Mouse (Mus musculus): ENCODE results near the gene Acap1. TPM values are rescaled to one million over a fixed set of nuclear protein-coding genes. Genes with fewer than 3 reads are reported as not detected.

Acap1 gene
- polyA plus RNA-seq, 1 experiment from 2014 or later = 0.83 TPM

DNA sequence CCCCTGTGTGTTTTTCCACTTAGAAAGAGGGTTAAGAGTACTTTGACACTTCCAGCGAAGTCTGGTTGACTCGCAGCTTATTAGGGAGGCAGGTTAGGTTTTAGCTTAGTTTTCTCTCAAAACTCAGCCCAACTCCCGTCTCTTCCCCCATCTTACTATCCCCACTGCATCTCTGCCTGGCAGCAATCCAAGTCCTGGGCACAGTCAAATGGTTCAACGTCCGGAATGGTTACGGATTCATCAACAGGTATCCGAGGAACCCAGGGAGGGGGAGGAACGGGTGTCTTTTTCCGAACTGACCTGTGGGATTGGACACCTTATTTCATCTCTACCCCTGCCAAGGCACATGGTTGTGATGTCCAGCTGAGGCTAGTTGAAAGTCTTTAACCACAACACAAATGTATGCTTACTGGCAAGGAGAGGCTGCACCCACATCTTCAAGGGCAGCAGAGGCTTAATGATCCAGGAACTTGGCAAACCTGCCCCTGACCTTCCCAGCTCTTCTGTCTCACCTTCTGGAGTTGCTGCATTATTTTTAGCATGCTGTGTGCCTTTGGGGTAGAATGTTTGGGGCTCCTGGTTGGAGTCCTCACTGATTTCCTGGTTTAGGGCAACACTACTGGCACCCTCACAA is 41.5 kb upstream of the Acap1 start:
- Histone ChIP-seq H3K27me3 (ENCODE audit: insufficient read depth, low read length) (peaks cover 28% of the 10 kb centered on the region), H3K27ac (ENCODE audit: low read depth) (no peak overlapping the region), H3K4me2 (peak overlapping the region; percentile 99), H3K4me1 (ENCODE audit: insufficient read depth) (peaks cover 6% of the 10 kb centered on the region; the same call in 1 of the 2 replicates), H3K4me3 (ENCODE audit: low read depth, low read length) (peak overlapping the region; percentile 54; the same call in 1 of the 2 replicates), H3K9ac (no peak overlapping the region), H3K9me3 (ENCODE audit: low read depth, low read length) (no peaks in the 10 kb centered on the region), H3K36me3 (ENCODE audit: insufficient read depth) (0 out of 2 replicates have a peak, but pooled peaks cover under 1% of the 10 kb centered on the region)
- no peak for DNase-seq
- WGBS = 33% methylated on average over 9 of the region's 9 CpGs
- no peak for ATAC-seq (ENCODE audit: insufficient read depth)
- TF ChIP-seq CTCF (IDR thresholded peaks at IDR 0.05; ENCODE audit: low read depth) = no peak

GRCm38 (mm10) chr11:69936156-69936555 is 40.8 kb upstream of the Acap1 start:
- Histone ChIP-seq H3K4me3 (ENCODE audit: low read depth, low read length) (peak overlapping the region; percentile 54), H3K36me3 (ENCODE audit: insufficient read depth) (no peaks in the 10 kb centered on the region), H3K9me3 (ENCODE audit: low read depth, low read length) (no peaks in the 10 kb centered on the region), H3K4me1 (ENCODE audit: insufficient read depth) (peaks cover 6% of the 10 kb centered on the region; the same call in 1 of the 2 replicates), H3K27me3 (ENCODE audit: insufficient read depth, low read length) (peaks cover 28% of the 10 kb centered on the region), H3K27ac (ENCODE audit: low read depth) (no peak overlapping the region), H3K9ac (peak overlapping the region; percentile 58), H3K4me2 (peak overlapping the region; percentile 99)
- TF ChIP-seq CTCF (IDR thresholded peaks at IDR 0.05; ENCODE audit: low read depth) = no peak
- 1% methylated on average over 30 of the region's 30 CpGs for WGBS
- ATAC-seq (ENCODE audit: insufficient read depth) (no peak), DNase-seq (peak; percentile 39)

- H3K36me3 ChIP-seq (ENCODE audit: insufficient read depth) = no peaks in the 10 kb centered on the region
- peaks cover 6% of the 10 kb centered on the region; the same call in 1 of the 2 replicates for H3K4me1 ChIP-seq (ENCODE audit: insufficient read depth)
- DNase-seq = peak; percentile 88
- peak within 1 kb of the TSS; percentile 54 for H3K4me3 ChIP-seq (ENCODE audit: low read depth, low read length)
- peak within 1 kb of the TSS; percentile 99 for H3K4me2 ChIP-seq
- no peak for TF ChIP-seq CTCF (IDR thresholded peaks at IDR 0.05; ENCODE audit: low read depth)
- peak; percentile 79 for ATAC-seq (ENCODE audit: insufficient read depth)
- no peaks in the 10 kb centered on the region for H3K9me3 ChIP-seq (ENCODE audit: low read depth, low read length)
- H3K9ac ChIP-seq = peak within 1 kb of the TSS; percentile 58
- H3K27ac ChIP-seq (ENCODE audit: low read depth) = peak within 1 kb of the TSS; percentile 24; the same call in 1 of the 2 replicates
- H3K27me3 ChIP-seq (ENCODE audit: insufficient read depth, low read length) = peaks cover 28% of the 10 kb centered on the region
- WGBS = 2% methylated on average over 35 of the region's 62 CpGs
Measured at GRCm38 (mm10) chr11:69935137-69935879, 40.0 kb upstream of the Acap1 start, which contains the start of gene Ybx2. Gene Ybx2, plus strand, starts transcription at chr11:69935796.

DNA sequence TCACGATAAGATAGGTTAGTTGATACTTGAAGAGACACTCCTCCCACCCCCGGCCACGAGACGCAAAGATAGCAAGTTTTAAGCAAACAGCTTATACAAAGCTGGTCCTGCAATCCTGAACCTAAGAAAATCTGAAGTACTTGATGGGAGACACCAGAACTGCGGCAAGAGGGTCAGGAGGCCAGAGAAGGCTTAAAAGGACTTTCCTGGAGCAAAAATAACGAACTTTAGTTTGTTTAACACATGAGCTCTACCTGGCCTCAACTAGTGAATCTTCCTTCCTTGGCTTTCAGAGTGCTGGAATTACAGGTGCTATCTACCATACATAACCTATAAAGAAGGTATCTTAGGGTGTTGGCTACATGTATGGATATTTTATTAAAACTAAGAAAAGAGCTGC is 39.3 kb upstream of the Acap1 start:
- H3K36me3 ChIP-seq (ENCODE audit: insufficient read depth) = no peaks in the 10 kb centered on the region
- peaks cover 28% of the 10 kb centered on the region for H3K27me3 ChIP-seq (ENCODE audit: insufficient read depth, low read length)
- WGBS = 12% methylated on average over 6 of the region's 6 CpGs
- H3K4me1 ChIP-seq (ENCODE audit: insufficient read depth) = peaks cover 6% of the 10 kb centered on the region; the same call in 1 of the 2 replicates
- H3K9me3 ChIP-seq (ENCODE audit: low read depth, low read length) = no peaks in the 10 kb centered on the region
- H3K4me2 ChIP-seq = peak overlapping the region; percentile 99
- TF ChIP-seq CTCF (IDR thresholded peaks at IDR 0.05; ENCODE audit: low read depth) = no peak
- H3K4me3 ChIP-seq (ENCODE audit: low read depth, low read length) = peak overlapping the region; percentile 54; the same call in 1 of the 2 replicates
- no peak for DNase-seq
- no peak overlapping the region for H3K27ac ChIP-seq (ENCODE audit: low read depth)
- no peak for ATAC-seq (ENCODE audit: insufficient read depth)
- no peak overlapping the region for H3K9ac ChIP-seq

DNA sequence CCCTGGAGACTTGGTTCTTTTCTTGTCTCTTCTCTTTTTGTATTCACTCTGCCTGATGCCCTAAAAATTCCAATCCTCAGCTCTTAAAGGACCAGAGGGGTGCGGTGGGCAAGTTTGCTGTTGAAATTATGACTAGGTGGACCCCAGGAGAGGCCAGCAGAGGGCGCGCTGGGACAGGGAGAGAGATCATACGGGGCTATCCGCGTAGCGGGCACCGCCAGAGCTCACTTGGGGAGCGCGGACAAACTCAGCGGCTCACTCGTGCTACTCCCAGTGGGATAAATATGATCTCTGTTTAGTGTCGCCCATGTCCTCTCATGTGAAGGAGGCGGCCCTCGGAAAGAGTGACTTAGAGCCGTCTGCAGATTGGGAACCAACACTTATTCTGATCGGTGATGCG is 38.8 kb upstream of the Acap1 start:
- peak; percentile 95 for TF ChIP-seq CTCF (IDR thresholded peaks at IDR 0.05; ENCODE audit: low read depth)
- no peaks in the 10 kb centered on the region for H3K36me3 ChIP-seq (ENCODE audit: insufficient read depth)
- no peak overlapping the region for H3K27ac ChIP-seq (ENCODE audit: low read depth)
- no peaks in the 10 kb centered on the region for H3K9me3 ChIP-seq (ENCODE audit: low read depth, low read length)
- peak; percentile 63 for ATAC-seq (ENCODE audit: insufficient read depth)
- peaks cover 28% of the 10 kb centered on the region for H3K27me3 ChIP-seq (ENCODE audit: insufficient read depth, low read length)
- DNase-seq = peak; percentile 97
- peak overlapping the region; percentile 20 for H3K4me3 ChIP-seq (ENCODE audit: low read depth, low read length)
- peaks cover 6% of the 10 kb centered on the region; the same call in 1 of the 2 replicates for H3K4me1 ChIP-seq (ENCODE audit: insufficient read depth)
- peak overlapping the region; percentile 57 for H3K4me2 ChIP-seq
- H3K9ac ChIP-seq = no peak overlapping the region
- WGBS = 1% methylated on average over 18 of the region's 18 CpGs

GRCm38 (mm10) chr11:69933066-69933465 is 37.7 kb upstream of the Acap1 start:
- H3K4me1 ChIP-seq (ENCODE audit: insufficient read depth) = peaks cover 6% of the 10 kb centered on the region; the same call in 1 of the 2 replicates
- ATAC-seq (ENCODE audit: insufficient read depth) (no peak), DNase-seq (no peak)
- no peaks in the 10 kb centered on the region for H3K9me3 ChIP-seq (ENCODE audit: low read depth, low read length)
- H3K36me3 ChIP-seq (ENCODE audit: insufficient read depth) = no peaks in the 10 kb centered on the region
- TF ChIP-seq CTCF (IDR thresholded peaks at IDR 0.05; ENCODE audit: low read depth) = no peak
- no peak overlapping the region for H3K4me2 ChIP-seq
- no peak overlapping the region for H3K27ac ChIP-seq (ENCODE audit: low read depth)
- 50% methylated on average over 4 of the region's 4 CpGs for WGBS
- H3K27me3 ChIP-seq (ENCODE audit: insufficient read depth, low read length) = peaks cover 23% of the 10 kb centered on the region
- no peak overlapping the region for H3K4me3 ChIP-seq (ENCODE audit: low read depth, low read length)
- H3K9ac ChIP-seq = no peak overlapping the region

DNA sequence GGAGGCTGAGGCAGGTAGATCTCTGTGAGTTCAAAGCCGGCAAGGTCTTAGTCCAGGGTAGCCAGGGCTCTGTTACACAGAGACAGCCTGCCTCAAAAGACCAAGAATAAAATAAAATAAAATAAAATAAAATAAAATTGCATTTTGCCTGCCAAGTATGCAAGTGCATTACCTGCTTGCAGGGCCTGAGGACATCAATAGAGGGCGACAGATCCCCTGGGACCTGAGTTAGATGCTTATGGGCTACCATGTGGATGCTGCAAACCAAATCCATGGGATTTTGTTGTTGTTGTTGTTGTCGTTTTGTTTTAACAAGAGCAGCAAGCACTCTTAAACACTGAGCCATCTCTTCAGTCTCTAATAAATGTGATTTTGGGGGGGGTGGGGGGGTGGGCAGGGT is 36.9 kb upstream of the Acap1 start:
- DNase-seq (no peak), ATAC-seq (ENCODE audit: insufficient read depth) (no peak)
- 39% methylated on average over 3 of the region's 3 CpGs for WGBS
- H3K27me3 ChIP-seq (ENCODE audit: insufficient read depth, low read length) = peaks cover 20% of the 10 kb centered on the region
- peak; percentile 40 for TF ChIP-seq CTCF (IDR thresholded peaks at IDR 0.05; ENCODE audit: low read depth)
- H3K4me1 ChIP-seq (ENCODE audit: insufficient read depth) = peaks cover 6% of the 10 kb centered on the region; the same call in 1 of the 2 replicates
- H3K9ac ChIP-seq = no peak overlapping the region
- H3K36me3 ChIP-seq (ENCODE audit: insufficient read depth) = no peaks in the 10 kb centered on the region
- no peaks in the 10 kb centered on the region for H3K9me3 ChIP-seq (ENCODE audit: low read depth, low read length)
- no peak overlapping the region for H3K4me2 ChIP-seq
- no peak overlapping the region for H3K27ac ChIP-seq (ENCODE audit: low read depth)
- H3K4me3 ChIP-seq (ENCODE audit: low read depth, low read length) = no peak overlapping the region
